Mouse (Mus musculus) frontal cortex, postnatal 25 days (tissue): ENCODE measurements around the gene Ppp2r5d.

Experiments used
- DNase-seq, 2 experiments: peaks; one replicate each; pipeline ENCODE4 v3.0.0; 2022; ENCODE audit warnings: low spot score in 2 of 2

Ppp2r5d gene

DNA sequence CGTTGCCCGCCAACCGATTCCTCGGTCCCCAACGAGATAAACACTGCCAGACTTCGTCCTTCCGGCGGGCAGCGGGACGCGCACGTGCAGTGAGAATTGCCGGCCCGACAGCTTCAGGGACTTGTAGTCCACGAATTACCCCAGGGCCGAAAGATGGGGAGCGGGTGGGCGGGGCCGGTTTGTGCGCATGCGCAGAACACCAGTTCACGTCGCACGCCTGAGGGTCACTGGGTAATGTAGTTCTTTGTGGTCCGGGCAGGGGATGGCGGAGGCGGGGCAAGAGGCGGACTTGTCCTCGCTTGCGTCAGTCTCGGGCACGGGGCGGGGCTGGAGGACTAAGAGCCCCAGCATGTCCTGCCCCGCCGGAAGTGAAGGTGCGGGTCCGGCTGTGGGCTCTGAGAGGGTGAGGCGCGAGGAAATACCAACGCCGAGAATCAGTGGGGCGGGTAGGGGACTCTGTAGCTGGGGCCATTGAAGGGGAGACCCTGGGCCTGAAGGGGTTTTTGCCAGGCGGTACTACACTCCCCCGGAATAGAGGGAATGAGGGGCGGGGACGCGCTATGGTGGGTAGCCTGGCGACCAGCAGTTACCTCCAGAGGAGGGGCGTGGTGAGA, 24.0 kb downstream of the Ppp2r5d start, which contains the start of gene Klhdc3:
TSS of gene Klhdc3 (minus strand) at position 155 of the 614 bp plus-strand sequence.
- peak; percentile 83 to 93 for DNase-seq

DNA sequence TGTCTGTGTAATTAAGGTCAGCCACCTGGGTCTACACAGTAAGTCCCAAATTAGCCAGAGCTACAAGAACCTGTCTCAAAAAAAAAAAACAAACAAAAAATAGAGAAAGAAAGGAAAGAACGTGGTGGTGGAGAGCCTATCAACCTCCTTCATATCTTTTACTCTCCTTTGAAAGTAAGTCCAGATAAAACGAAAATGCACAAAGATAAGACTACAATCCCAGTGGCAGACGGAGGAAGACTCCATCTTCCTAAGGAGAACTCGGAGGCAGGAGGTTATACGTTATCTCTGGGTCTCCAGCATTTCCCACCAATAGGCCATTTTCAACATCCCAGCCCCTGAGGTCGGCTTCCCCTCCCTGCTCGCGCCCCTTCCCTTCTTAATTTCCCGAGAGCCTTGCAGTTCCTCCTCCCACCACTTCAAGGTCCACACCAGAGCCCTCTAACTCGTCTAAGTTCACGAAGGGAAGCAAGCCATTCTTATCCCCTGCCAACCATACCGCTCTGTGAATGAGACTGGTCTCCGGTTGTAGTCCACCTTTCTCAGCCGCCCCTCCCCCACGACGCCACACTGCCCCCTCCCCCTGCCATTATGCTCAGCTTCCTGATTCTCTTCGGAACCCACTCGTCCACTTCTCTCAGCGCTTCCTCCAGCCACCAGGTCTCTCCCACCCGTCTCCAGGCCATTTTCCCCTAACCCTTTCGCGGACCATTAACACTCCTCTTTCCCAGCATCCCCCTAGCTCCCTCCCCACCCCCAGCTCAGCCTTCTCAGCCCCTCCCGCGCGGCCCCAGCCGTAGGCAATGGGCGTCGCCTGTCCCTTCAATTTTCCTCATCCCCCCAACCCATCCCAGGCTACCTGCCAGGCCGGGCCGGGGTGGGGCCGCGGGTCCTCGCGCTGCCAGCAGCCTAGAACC, 24.8 kb downstream of the Ppp2r5d start:
- DNase-seq, result peak in 1 of 2 experiments; percentile 43

GRCm38 (mm10) chr17:46678911-46679310, 26.0 kb downstream of the Ppp2r5d start:
- DNase-seq, result no peak

DNA sequence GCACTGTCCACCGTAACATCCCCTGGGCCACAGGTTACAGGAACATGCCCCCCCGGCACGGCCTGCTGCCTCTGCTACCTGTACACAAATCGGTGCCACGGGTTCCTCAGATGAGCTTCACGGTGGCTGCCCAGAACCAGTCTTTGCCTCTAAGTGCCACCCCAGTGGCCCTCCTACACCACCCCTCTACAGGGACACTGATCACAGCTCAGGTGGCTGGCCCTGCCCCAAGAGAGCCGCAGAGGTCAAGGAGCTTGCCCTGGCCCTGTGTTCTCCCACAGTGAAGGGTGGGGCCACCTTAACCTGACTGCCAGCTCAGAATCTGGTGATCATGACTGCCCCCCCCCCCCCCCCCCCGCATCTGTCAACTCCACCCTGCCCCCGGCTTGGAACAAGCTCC, 26.5 kb downstream of the Ppp2r5d start, which contains the start of gene Mea1:
TSS of gene Mea1 (plus strand) at position 378 of the 400 bp plus-strand sequence.
- no peak for DNase-seq

DNA sequence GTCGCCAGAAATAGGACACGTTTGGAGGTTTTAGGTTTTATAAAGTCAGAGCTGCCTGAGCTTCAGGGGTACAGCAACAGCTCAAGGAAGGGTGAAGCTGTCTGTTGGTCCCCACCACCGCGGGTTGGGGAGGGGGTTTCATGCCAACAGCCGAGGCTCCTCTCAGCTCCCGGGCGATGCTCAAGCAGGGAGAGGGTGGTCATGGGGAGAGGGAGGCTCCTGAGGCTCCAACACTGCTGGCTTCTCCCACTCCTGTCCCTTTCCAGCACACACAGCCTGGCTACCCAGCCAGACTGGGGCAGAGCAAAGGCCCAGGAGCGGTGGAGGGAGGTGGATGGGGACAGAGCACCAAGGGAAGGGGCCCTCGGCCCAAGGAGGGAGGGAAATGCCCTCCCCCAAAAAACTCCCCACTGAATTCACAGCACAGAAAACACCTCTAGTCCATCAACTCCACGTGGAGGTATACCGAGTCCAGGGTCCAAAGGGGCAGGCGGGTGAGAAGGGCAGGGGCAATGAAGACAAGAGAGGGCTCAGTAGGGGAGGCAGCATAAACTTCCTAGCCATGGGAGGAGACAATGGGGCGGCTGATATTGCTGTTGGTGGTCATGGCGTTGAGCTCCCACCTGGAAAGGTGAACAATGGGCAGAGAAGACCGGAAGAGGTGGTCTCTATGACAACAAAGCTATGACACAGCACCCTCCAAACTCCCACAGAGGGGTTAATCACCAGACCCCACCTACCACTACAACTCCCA, 30.2 kb downstream of the Ppp2r5d start:
- DNase-seq, result no peak

GRCm38 (mm10) chr17:46673850-46674529, 30.9 kb downstream of the Ppp2r5d start, which contains the start of gene Rrp36:
Gene Rrp36, minus strand, starts transcription at chr17:46674352.
- DNase-seq, result peak; percentile 62 to 83

- DNase-seq, result no peak
These were observed 35.0 kb downstream of the Ppp2r5d start for GRCm38 (mm10) chr17:46669911-46670310.

DNA sequence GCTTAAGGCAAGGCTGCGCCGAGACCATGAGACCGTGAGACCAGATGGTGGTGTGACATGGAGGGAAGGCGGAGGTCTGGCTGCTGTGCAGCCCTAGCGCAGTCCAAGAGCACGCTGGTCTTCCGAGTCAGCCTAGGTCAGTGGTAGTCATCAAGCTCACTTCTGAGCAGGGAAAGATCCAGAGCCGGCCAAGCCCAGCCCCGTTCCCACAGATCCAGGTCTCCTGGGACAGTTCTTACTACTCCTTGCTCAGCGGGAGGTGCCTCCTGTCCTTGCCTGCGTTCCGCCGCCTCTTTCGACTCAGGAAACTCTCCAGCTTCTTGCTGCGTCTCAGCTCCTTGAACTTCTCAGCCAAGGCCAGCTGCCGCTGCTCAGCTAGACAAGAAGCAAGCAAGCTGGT, 37.2 kb downstream of the Ppp2r5d start:
- no peak for DNase-seq

GRCm38 (mm10) chr17:46662730-46663129, 42.2 kb downstream of the Ppp2r5d start:
- no peak for DNase-seq

DNA sequence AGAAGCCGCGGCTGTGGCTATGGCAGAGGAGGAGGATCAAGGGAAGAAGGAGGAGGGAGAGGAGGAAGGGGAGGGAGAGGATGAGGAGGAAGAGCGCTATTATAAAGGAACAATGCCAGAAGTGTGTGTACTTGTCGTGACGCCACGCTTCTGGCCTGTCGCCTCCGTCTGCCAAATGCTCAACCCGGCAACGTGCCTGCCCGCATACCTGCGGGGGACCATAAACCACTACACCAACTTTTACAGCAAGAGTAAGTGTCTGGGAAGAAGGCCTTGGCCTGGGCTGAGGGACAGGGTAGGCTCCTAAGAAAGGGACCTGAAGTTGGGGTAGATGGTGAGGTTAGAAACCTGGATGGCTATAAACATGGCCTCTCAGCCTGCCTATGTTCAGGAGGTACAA, 42.9 kb downstream of the Ppp2r5d start:
- no peak for DNase-seq

DNA sequence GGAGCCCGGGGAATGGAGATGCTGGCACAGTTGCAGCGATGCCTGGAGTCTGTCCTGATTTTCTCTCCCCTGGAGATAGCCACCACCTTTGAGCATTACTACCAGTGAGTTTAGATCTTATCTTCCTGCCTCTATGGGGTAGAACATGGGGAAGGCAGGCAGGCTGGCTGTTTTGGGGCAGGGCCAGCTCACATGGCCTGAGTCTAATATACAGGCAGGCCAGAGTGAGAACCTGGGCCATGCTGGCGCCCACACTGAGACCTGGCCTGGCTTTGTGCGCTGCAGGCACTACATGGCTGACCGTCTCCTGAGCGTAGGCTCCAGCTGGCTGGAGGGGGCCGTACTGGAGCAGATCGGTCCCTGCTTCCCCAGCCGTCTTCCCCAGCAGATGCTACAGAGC, 43.6 kb downstream of the Ppp2r5d start:
- no peak for DNase-seq

- no peak for DNase-seq
These were observed 48.9 kb downstream of the Ppp2r5d start for GRCm38 (mm10) chr17:46656054-46656453.

- DNase-seq, result no peak
These were observed 53.0 kb downstream of the Ppp2r5d start for GRCm38 (mm10) chr17:46651755-46652547.

DNA sequence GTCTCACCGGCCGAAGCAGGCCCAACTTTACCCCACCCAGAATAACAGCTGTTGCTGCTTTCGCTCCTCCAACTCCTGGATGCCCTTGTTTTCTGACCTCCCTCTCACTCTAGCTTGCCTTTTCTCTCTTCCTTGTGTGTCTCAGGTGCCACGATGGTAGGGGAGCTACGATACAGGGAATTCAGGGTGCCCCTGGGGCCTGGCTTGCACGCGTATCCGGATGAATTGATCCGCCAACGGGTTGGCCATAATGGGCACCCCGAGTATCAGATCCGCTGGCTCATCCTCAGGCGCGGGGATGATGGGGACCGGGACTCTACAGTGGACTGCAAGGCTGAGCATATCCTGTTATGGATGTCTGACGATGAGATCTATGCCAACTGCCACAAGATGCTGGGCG, 53.6 kb downstream of the Ppp2r5d start:
- no peak for DNase-seq

GRCm38 (mm10) chr17:46650232-46651031, 54.5 kb downstream of the Ppp2r5d start, which contains the start of gene Cul7:
Gene Cul7, plus strand, starts transcription at chr17:46650337.
- peak; percentile 78 to 81 for DNase-seq

GRCm38 (mm10) chr17:46649811-46650210, 55.1 kb downstream of the Ppp2r5d start:
- DNase-seq, result no peak

DNA sequence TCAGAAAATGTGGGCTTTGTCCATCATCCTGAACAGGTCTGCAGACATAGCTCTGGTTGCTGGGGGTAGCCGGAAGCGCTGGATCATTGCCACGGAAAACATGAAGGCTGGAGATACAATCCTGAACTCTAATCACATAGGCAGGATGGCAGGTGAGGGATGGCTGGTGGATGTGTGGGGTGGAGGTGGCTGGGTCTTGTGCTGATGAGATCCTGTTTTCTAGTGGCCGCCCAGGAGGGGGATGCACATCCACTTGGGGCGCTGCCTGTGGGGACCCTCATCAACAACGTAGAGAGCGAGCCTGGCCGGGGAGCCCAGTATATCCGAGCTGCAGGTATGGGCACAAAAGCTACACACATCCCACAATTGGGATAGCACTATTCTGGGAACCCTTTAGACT, 56.5 kb downstream of the Ppp2r5d start:
- DNase-seq, result no peak

DNA sequence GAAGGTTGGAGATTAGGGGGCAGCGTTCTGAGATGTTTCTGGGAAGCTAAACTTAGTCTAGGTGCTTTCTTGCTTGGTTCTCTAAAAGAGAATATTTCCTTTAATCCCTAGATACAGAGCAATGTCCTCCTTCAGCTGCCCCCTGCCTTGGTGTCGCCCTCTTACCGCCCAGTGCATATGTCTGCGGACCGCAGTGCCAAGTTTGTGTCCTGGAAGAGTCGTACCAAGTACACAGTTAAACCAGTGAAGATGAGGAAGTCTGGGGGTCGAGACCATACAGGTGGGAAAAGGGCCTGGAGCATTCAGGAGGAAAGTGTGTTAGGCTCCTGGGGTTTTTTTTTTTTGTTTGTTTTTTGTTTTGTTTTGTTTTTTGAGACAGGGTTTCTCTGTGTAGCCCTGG, 57.6 kb downstream of the Ppp2r5d start:
- DNase-seq, result no peak

DNA sequence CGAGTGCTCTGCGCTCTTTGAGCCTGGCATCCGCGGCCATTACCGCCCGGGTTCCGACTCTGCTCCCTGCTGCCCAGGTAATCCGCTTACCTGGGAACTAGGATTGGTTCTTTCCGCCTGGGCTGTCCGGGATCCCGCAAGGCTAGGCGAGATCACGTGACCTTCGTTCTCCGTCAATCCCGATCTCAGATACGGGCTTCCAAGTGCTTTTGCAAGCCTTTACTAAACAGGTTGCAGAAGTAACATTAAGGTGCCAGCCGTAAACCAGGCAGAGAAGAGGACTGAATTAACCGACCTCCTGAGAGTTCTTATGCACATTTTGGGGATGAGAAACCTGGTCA, 58.6 kb downstream of the Ppp2r5d start:
- no peak for DNase-seq
